Mouse (Mus musculus) cerebellum, postnatal 36 days (tissue): ENCODE measurements around the gene Tecpr2.

Experiments used
- DNase-seq, 2 experiments: peaks; one replicate each; pipeline ENCODE4 v3.0.0; 2021 to 2022; ENCODE audit warnings: mixed read lengths in 2 of 2

Tecpr2 gene

DNA sequence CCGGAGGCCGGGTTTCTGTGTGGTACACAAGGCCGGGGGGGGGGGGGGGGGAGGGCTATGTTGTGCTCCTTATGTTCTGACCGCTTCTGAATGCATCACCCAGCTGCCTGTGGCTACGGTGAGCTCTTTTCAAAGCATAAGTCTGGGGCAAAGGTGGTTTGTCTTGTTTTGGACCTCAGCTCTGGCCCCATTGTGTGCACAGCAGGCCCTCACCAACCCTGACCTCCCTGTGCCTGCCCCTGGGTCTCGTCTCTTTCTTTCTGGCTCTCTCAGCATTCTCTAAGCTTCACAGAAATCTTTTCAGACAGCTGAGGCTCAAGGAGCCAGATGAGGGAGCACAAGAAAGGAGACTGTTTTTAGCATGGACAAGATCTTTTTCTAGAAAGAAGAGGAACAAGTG is 23.5 kb upstream of the Tecpr2 start:
- DNase-seq, result no peak

DNA sequence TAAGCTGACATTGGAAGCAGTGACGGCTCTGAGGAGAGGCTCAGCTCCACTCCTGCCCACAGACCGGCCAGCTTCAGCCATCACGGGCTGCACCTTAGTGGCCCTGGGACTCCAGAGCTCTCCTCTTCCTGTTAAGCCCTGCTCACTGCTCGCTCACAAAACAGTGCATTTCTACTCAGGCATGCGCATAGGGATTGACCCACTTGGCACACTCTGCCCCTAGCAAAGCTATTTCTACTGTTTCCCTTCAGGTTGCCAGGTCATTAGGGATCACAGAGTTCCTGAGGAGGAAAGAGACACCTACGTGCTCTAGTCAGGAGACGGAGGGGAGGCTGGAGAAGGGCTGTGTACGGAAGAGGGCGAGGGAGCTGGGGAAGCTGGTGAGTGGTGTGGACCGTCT is 23.1 kb upstream of the Tecpr2 start:
- DNase-seq, result peak in 1 of 2 experiments; percentile 40

DNA sequence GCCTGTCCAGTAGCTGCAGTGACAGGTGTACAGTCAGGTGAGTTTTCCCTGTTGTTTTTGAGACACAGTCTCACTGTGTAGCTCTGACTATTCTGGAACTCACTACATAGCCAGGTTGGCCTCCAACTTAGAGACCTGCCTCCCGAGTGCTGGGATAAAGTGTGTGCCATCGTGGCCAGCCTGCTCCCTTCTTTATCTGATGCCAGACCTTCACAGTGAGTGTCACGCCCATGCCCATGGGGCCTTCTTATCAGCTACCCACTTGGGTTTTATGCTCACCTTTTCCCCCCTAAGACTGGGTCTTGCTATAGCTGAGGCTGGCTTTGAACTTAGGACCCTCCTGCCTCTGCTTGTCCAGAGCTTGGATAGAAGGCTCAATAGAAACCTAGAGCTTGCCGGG is 19.0 kb upstream of the Tecpr2 start:
- no peak for DNase-seq

DNA sequence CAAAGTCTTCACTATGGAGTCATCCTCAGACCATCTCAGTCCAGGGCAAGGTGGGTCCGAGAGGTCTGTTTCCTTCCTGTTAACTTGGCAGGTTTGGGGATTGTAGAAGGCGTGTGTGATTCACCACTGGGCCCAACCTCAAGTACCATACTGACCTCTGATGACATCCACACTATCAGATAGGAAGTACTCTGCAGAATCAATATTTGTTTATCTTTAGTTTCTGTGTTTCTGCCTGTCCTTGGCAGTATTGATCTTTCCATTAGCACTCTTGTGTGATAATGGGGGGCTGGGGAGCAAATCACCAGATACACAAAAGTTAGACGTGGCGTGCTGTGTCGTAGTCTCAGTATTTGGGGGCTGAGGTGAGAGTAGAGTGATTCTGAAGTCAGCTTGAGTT is 17.8 kb upstream of the Tecpr2 start:
- DNase-seq, result no peak

DNA sequence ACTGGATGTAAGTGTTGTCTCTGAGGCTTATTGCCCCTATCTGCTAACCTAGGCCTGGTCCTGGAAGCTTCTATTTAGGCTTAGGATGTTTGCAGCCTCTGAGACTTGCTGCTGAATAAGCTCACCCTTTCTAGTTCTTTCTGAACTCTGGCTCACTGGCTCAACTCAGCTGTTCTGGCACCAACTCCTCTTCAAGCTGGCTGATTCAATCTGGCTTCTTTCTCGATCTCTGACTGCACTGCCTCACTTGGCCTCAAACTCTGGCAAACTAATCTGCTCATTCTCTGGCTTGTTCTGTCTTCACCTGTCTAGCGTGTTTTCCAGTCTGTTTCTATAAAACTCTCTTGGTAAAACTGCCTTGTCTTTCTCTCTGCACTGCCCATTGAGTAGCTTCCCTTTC is 13.7 kb upstream of the Tecpr2 start:
- no peak for DNase-seq

DNA sequence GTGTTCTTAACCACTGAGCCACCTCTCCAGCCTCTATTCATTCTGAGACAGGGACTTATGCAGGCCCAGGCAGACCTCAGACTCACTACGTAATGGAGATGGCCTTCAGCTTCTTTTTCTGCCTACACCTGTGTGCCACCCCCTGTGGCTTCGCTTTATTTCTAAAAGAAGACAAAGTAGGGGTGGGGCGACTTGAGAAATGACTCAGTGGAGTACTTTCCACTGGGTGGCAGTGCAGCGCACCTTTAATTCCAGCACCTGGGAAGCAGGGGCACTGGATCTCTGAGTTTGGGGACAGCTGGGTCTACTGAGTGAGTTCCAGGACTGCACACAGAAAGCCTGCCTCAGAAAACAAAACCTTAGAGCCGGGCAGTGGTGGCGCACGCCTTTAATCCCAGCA is 6.8 kb upstream of the Tecpr2 start:
- DNase-seq, result no peak

DNA sequence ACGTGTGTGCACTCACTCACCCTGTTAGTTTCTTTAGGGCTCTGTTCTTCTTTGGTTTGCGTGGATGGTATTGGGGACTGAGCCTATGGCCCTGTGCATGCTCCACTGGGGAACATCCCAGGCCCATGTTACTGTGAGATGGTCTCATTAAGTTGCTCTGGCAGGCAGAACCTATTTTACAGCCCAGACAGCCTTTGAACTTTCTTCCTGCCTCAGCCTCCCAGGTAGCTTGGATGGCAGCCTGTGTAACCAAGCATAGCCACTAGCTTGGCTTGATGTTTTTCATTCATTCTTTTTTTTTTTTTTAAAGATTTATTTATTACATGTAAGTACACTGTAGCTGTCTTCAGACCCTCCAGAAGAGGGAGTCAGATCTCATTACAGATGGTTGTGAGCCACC is 3.8 kb upstream of the Tecpr2 start:
- DNase-seq, result no peak

DNA sequence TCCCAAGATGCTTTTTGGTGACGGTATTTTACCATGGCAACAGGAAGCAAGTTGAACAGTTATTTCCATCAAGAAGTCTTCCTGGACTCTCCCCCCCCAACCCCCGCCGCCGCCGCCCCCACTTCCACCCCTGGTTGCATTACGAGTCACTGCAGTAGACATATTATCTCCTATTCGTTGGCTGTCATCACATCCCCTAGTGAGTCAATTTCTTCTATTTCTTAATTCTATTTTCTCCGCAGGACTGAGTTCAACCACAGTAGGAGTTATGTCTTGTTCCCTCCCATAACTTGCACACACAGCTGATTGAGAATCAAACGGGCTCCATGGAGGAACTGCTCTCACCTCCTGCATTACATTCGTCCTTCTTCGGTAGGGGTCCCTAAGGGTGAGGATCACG is 958 bp upstream of the Tecpr2 start:
- DNase-seq, result no peak

DNA sequence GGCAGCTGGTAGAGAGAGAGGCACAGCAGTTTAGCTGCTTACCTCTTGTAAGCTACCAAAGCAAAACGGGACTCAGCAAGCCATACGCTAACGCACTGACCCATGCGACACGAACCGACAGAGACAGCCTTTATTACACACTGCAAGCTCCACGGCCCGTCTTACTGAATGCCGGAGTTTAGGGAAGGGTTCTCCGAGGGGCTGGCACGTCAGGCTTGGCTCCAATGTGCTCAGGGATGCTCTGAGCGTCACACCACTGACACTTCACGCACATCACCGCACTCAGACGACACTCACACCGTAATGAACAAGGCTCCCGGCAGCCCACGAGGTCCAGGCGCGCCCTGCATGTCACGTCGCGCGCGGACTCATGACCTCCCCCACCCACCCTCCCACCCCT is 458 bp upstream of the Tecpr2 start:
- DNase-seq, result no peak

DNA sequence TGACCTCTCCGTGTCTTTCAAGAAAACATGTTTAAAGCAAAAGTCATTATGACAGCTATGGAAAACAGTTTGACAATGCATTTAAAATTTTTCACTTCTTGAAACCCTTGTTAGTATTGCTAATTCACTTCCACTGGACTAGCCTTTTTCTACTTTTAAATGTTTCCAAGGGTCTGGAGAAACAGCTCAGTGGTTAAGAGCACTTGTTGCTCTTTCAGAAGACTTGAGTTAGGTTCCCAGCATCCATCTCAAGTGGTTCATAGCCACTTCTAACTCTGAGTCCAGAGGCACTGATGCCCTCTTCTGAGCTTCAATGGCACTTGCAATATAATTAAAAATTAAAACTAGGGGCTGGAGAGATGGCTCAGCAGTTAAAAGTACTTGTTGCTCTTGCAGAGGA is 2.8 kb downstream of the Tecpr2 start:
- DNase-seq, result no peak

DNA sequence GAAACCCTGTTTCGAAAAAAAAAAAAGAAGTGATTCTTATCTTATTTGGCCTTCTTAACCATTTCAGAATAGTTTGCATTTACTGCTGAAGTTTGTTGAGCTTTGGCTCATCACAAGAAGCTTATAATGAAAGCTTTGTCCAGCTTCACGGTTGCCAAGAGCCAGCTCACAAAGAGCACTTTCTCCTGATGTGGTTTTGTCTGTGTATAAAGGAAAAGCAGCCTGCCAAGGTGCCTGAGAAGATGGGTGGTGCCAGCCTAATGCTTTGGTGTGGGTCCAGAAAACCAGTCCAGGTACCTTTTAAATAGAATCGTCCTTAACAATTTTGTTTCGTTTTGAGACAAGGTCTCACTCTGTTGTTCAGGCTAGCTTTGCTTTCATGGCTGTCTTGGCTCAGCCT is 13.0 kb downstream of the Tecpr2 start:
- no peak for DNase-seq

DNA sequence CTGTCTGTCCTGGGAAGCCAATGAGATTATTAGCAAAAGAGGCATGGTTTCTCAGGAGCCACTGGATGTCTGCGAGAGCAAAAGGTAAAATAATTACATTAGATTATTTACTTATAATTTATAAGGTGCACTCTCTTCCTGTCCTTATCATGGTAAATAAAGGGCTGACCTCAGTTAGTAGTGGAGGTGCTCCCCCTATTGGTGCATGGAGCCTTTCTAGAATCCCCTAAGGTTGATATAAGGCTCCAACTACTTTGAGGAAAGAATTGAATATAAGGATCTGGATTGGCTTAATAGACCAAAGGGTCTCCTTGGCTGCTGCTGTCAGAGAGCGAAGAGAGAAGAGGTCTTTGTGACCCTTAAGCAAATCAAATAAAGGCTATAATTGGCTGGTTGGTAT is 14.5 kb downstream of the Tecpr2 start:
- DNase-seq, result no peak

DNA sequence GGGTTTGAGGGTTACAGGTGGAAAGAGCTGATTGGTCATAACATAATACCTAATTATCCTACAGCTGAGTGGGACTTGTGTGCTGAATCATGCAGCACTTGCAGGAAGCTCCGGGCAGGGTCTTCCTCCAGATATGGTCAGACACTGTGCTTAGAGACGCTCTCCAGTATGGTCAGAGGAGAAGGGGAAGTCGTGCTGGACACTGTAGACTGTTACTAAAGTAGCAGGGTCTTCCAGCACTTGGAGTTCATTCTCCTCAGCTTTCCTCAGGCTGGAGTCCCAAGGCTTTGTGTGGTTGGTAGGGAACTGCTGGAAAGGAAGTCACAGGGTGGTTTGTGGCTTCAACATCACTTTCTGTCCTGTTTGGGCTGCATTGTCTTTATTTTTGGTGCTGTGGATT is 18.8 kb downstream of the Tecpr2 start:
- DNase-seq, result no peak

DNA sequence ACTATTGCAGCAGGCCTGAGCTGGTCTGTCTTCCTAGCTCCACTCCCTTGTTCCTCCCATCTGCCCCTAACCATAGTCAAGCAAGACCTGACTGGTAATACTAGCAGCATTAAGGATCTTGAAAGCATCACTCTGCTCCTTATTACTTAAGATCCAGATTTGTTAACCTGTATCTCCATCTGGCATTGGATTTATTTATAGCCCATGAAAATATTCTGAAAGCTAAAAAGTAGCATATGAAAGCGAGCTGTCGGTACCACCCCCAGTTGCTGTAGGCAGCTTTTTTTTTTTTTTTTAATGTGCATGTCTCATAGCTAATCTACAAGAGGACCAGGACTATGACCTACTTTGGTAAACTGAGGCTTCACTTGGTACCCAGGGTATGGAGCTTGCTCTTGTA is 20.9 kb downstream of the Tecpr2 start:
- DNase-seq, result no peak

DNA sequence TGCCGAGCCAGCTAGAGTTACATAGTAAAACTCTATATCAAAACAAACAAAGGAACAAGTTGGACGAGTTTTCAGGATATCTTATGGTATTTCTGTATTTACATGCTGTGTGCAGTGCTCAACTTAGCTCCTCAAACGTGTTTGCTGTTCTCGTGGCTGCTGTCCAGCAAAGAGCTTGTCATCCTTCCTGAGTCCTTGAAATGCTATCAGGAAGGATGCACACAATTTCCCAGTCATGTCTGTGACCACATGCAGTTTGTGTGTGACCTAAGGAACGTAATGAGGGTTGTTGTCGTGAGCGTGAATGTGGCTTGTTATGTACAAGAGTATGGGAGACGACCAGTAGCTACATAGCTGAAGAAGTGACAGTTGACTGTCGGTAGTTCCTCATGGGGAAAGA is 26.7 kb downstream of the Tecpr2 start:
- no peak for DNase-seq

DNA sequence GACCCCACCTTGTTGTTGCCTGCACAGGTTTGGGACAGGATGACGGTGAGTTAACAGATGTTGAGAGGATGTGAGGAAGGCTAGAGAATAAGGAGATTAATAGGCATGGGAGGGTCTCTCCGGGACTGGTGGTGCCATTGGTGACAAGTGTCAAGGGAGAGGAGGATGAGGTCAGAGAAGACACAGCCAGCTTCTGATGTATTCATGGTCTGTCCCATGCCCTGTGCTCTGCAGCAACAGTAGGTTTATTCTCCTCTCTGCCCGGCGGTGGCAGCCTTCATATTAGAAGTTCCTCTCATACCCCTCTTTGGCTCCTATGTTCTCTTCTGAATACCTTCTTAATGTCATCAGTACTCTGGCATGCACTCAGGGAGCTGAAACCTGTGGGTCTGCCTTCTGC is 31.2 kb downstream of the Tecpr2 start:
- no peak for DNase-seq

DNA sequence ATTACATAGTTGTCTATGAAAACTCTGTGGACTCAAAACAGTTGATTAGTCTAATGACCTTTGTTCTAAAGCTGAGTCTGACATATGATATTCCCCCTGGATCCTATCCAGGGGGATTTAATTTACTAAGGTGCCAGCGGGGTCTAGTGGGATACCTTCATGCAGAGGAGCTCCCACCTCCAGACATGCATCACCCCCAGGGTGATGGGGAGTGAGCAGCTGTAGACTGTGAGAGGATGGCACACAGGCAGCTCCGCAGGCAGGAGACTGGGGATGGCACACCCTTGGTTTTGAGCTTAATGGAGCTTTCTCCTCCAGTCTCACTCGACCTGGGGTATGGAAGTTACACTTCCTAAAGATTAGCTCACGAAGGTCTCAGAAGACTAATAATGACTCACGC is 32.5 kb downstream of the Tecpr2 start:
- DNase-seq, result no peak

DNA sequence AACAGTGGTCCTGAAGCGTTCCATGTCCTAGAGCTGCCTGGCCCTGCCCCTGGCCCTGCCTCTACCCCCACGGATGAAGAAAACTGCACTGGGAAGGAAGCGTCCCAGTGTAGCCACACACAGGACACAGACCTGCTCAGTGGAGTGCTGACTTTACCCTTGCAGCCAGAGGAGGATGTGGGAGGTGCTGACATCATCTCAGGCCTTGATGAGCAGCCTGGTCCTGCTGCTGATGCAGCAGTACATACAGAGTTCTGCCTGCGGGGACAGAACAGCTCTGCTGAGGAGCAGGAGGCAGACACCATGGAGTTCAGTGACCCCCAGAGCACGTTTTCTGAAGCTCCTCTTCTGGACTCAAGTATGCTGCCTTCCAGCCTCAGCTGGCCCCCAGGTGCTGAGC is 43.8 kb downstream of the Tecpr2 start:
- no peak for DNase-seq

DNA sequence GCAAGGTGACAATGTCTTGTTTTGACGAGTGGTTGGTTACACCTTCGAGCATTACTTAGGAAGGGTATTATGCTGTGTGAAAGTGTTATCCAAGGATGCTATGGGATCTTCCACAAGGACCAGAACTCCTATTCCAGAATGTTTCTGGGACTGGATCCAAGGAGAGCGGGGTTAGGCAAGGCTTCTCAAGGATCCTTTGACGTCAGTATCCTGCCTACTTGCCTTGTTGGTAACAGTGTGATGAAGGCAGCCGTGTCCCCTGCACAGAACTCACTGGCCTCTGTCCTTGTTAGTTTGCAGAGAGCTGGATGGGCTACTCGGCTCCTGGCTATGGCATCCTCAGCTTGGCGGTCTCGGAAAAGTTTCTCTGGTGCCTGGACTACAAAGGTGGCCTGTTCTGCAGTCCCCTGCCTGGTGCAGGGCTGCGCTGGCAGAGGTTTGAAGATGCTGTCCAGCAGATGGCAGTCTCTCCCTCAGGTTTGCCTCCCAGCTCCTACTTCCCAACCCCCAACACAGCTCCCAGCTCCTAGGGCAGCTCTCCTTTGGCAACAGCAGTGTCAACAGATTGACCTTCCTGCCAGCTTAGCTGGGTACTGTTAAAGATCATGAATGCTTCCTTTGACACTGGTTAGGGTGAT is 47.0 kb downstream of the Tecpr2 start:
- peak; percentile 89 to 93 for DNase-seq

DNA sequence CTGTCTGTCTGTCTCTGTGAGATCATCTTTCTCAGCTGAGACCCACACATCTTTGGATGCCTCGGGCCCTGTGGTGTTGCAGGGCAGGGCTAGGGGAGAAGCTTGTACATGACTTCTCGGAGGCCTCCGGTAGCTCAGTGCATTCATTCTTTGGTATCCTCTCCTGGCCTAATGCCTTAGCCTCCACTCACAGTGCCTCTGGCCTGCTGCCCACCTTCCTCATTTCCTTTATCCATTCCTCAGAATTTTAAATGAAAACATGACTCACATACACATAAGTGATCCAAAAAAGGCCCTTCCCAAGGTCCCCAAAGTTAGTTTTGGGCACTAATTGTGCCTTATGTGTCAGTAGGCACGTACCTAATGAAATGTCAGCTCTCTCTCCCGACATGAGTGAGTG is 48.4 kb downstream of the Tecpr2 start:
- DNase-seq, result no peak

DNA sequence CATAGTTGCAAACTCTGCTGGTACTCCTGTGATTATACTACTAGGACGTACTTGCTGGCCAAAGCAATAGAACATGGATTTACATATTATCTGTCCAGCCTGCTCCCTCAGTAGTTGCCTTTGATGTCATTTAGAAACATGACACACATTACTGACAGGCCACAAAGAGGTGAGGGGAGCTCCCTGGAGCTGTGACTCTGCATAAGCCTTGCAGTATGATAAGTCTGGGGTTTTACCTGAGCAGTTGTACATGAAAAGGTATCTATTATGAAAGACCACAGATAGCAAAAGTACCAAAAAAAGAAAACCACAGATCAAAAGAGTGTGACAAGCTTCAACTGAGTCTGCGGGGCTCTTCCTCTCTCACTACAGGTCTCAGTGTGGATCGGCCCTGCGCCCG is 50.3 kb downstream of the Tecpr2 start:
- DNase-seq, result no peak

DNA sequence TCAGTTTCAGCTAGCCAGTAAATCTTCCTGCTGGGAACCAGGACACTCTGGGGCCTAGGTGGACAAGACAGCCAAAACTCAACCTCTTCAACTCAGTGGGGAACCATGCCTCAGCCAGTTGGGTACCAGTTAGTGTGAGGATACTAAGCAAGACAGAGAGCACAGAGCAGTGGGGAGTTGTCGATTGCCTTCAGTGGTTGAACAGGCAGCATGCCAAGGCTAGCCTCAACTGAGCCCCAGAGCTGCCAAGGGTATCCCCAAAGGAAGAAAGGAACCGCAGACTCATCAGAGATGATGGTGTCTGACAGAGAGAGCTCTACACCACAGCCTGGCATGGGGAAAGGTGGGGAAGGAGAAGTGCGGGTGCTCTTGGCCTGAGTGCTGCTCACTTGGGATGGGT is 51.8 kb downstream of the Tecpr2 start:
- peak in 1 of 2 experiments; percentile 26 for DNase-seq

DNA sequence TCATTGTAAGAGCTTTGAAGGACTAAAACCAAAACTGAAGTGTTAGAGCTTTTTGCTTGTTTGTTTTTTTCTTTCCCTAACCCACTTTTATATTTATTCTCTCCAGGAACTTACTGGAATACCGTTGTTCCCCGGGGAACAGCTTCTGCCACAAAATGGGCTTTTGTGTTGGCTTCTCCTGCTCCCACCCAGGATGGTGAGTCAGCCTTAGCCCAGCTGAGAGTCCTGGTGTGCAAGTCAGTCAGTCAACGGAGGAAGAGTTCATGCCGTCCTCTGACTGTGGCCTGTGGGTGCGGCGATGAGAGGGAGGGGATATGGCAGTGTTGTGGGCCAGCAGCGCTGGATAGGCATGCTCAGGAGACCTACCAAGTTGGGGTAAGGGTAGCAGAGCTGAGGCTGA is 57.2 kb downstream of the Tecpr2 start:
- DNase-seq, result no peak

DNA sequence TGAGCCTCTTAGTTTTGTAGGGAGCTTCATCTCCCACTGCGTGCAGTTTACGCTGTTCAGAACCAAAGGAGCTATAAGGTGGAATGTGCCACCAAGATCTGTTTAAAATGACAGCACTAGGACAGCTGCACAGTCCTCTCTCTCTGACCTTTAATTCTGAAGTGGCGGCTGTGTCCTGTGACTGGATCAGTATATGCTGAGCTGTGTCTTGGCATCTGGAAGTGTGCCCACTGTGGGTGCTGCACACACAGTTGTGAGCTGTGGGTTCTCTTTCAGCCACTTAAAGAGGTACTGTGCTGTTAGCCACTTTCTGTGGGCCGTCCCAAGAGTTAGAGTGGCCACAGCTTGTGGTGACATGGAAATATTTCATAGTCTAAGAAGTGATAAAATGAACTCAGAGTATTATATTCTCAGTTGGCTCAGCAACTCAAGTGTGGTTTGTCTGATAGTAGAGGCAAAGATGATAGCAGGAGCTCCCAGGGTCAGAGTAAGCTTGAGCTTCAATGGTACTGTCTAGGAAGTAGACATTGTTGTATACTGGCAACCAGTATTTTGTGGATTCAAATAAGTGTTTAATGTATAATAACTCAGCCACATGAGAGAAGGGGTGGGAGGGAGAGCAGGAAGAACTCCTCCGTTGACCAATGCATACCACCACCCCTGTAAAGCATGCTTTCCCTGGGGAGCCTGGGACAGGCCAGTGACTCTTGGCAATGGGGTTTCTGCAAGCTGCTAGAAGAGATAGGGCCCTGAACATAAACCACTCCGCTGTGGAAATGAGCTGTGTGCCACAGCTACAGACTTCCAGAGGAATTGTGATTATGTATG is 59.2 kb downstream of the Tecpr2 start:
- no peak for DNase-seq

DNA sequence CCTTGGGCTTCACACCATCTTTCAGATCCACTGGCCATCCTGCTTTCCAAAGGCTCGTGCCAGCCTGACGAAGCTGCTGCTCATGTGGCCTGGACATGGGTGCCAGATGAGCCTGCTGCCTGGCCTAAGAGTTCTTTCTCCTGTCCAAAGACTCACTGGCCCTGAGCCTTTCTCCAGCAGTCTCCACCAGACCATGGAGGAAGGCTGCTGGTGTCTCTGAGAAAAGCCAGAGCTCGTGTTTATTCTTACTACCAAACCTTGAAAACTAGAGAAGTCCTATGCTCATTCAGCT is 59.8 kb downstream of the Tecpr2 start:
- DNase-seq, result no peak
